Mouse (Mus musculus): ENCODE measurements around the gene S1pr2. TPM values are rescaled to one million over a fixed set of nuclear protein-coding genes. Genes with fewer than 3 reads are reported as not detected.

Gene S1pr2
- polyA plus RNA-seq, 1 experiment, result 6.0 TPM

DNA sequence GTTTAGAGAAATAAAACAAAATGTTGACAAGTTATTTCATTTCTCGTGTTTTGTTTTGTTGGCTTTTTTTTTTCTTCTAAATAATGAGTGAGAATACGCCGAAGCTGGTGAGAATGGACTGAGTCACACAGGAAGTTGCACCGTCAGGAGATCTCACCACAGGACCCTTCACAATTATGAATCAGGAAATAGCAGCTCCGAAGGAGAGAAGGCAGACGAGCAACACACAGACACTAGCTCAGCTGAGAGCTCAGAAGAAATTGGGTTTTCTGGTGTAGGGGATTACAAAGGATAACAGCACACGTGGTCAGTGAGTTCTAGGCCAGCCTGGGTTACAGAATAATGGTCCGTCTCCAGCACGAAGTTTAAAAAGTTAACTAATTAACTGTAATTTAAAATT lies 15.0 kb downstream of the S1pr2 start:
- no peak for DNase-seq (ENCODE audit: low read depth)
- TF ChIP-seq POLR2A (IDR thresholded peaks at IDR 0.05; ENCODE audit: borderline replicate concordance, extremely low read depth, insufficient read depth, insufficient read length, poor library complexity, severe bottlenecking), result no peak
- TF ChIP-seq CTCF (IDR thresholded peaks at IDR 0.05; ENCODE audit: borderline replicate concordance, extremely low read depth, insufficient read depth, insufficient read length), result no peak

DNA sequence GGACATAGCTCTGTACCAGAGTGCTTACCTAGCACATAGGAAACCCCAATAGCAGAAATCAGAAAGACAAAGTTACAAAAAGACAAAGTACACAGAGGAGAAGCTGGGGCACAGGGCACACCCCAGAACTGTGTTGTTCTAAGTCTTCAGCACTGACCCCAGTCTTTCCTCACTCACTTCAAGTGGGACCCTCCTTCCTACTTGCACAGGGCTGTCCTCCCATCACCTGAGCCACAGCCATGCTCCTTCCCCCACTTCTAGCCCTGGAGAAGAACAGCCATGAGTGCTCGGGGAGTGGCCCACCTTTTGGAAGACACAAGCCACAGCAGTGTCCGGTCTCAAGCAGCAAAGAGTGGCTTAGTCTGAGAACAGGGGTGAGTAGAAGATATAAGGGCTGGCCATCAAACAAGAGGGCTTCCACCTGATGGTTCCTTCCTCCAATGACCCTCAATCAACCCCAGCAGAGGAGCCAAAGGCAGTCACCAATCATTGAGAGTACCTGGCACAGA lies 17.1 kb downstream of the S1pr2 start, which contains the start of gene Dnmt1:
TSS of gene Dnmt1 (minus strand) at position 459 of the 509 bp plus-strand sequence.
- TF ChIP-seq POLR2A (IDR thresholded peaks at IDR 0.05; ENCODE audit: borderline replicate concordance, extremely low read depth, insufficient read depth, insufficient read length, poor library complexity, severe bottlenecking) (no peak), CTCF (IDR thresholded peaks at IDR 0.05; ENCODE audit: borderline replicate concordance, extremely low read depth, insufficient read depth, insufficient read length) (no peak)
- DNase-seq (ENCODE audit: low read depth), result no peak

DNA sequence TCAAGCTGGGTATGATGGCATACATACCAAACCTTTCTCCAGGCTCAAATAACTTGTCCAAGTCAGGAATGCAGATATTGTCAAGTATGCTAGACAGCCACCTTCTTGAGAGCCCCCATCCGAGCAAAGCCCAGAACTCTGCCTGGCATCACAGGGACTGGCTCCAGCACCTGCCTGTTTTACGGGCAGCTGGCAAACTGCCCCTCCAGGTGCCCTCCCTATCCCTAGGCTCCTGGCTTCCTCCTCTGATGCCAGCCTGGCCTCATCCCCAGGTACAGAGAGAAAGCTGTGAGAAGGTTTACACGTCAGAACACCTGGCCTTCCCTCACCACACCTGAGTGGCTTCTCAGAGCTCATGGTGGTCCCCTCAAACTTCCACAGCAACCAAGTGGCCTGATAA lies 19.6 kb downstream of the S1pr2 start:
- no peak for TF ChIP-seq POLR2A (IDR thresholded peaks at IDR 0.05; ENCODE audit: borderline replicate concordance, extremely low read depth, insufficient read depth, insufficient read length, poor library complexity, severe bottlenecking)
- no peak for TF ChIP-seq CTCF (IDR thresholded peaks at IDR 0.05; ENCODE audit: borderline replicate concordance, extremely low read depth, insufficient read depth, insufficient read length)
- DNase-seq (ENCODE audit: low read depth), result no peak

DNA sequence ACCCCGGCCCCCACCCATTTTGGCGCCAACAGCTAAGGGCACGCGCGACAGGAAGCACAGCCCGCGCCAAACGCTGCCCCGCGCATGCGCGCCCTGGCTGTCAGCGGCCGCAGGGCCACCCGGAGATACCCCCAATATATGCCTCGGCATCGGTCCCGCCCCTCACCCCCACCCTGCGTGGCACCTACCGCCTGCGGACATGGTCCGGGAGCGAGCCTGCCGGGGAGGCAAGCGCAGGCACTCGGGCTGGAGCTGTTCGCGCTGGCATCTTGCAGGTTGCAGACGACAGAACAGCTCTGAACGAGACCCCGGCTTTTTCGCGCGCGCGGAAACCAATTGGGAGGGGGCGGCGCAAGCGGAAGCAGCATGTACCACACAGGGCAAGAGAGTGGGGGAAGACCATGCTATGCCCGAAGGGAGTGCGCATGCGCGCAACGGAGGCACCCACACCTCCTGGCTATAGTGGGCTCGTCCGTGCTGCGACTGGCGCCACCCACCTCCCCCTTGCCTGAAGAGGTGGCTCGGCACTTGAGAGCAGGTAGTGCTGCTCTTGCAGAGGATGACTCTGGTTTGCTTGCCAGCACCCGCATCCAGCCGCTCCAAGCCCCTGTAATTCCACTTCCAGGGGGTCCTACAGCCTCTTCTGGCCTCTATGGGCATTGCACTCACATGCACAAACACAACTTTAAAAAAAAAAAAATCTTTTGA lies 23.9 kb downstream of the S1pr2 start:
- no peak for TF ChIP-seq POLR2A (IDR thresholded peaks at IDR 0.05; ENCODE audit: borderline replicate concordance, extremely low read depth, insufficient read depth, insufficient read length, poor library complexity, severe bottlenecking)
- TF ChIP-seq CTCF (IDR thresholded peaks at IDR 0.05; ENCODE audit: borderline replicate concordance, extremely low read depth, insufficient read depth, insufficient read length), result peak; percentile 55
- peak; percentile 99 for DNase-seq (ENCODE audit: low read depth)

DNA sequence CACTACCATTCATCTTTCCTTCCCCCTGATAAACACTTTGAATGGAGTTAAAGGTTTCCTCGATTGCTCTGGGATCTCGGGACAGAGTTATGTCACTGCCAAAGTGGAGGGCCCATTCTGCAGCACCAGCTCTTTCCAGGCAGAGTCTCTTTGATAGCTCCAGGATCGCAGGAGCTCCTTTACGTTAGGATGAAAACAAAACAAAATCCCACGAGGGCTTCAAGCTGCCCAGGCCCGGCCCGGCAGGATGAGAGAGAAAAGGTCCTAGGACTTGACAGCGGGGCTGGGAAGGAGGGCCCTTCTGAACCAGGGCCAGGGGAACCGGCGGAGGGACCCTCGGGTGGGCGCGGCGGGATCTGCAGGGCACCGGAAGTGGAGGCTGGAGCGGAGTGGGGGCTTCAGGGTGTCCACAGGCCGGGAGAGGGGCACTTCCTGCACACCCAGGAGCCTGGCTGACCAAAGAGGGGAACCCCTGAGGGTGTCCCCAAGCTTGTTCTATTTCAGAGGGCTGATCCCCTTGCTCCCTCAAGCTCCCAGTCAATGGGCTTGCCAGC lies 24.5 kb downstream of the S1pr2 start:
- no peak for TF ChIP-seq POLR2A (IDR thresholded peaks at IDR 0.05; ENCODE audit: borderline replicate concordance, extremely low read depth, insufficient read depth, insufficient read length, poor library complexity, severe bottlenecking)
- TF ChIP-seq CTCF (IDR thresholded peaks at IDR 0.05; ENCODE audit: borderline replicate concordance, extremely low read depth, insufficient read depth, insufficient read length), result no peak
- DNase-seq (ENCODE audit: low read depth), result no peak

DNA sequence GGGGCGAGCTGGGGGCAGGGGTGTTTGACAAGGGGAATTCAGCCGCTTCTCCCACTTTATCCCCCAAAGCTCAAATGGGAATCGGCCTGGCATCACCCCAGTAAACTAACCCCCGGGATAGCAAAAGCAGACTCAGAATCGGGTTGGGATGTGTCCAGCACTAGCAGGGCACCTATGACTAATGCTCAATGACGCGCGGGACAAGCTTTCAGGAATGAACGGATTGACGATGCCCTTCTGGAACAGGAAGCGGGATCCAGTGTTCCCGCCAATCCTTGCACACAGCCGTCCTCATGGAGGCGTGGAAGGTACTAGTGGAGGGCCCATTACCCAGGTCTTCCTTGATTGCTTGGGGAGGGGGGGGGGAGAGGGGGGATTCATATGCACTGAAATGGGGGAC lies 25.1 kb downstream of the S1pr2 start:
- TF ChIP-seq CTCF (IDR thresholded peaks at IDR 0.05; ENCODE audit: borderline replicate concordance, extremely low read depth, insufficient read depth, insufficient read length), result no peak
- no peak for TF ChIP-seq POLR2A (IDR thresholded peaks at IDR 0.05; ENCODE audit: borderline replicate concordance, extremely low read depth, insufficient read depth, insufficient read length, poor library complexity, severe bottlenecking)
- peak; percentile 28 for DNase-seq (ENCODE audit: low read depth)

DNA sequence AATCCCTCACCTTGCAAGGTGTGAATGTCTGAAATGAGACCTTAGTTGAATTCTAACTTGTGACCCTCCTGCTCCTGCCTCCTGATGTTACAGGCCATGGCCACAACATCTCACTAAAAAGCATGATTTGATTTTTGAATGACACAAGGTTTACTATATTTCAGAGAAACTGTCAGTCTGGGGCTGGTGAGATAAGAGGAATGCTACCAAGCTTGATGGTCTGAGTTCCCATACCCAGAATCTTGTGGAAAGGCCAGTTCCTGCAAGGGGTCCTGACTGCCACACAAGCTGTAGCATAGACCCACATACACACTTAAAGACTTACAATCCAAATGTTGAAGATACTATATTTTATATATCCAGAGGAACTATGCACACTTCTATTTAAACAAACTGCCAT lies 26.2 kb downstream of the S1pr2 start:
- no peak for TF ChIP-seq CTCF (IDR thresholded peaks at IDR 0.05; ENCODE audit: borderline replicate concordance, extremely low read depth, insufficient read depth, insufficient read length)
- no peak for TF ChIP-seq POLR2A (IDR thresholded peaks at IDR 0.05; ENCODE audit: borderline replicate concordance, extremely low read depth, insufficient read depth, insufficient read length, poor library complexity, severe bottlenecking)
- no peak for DNase-seq (ENCODE audit: low read depth)

DNA sequence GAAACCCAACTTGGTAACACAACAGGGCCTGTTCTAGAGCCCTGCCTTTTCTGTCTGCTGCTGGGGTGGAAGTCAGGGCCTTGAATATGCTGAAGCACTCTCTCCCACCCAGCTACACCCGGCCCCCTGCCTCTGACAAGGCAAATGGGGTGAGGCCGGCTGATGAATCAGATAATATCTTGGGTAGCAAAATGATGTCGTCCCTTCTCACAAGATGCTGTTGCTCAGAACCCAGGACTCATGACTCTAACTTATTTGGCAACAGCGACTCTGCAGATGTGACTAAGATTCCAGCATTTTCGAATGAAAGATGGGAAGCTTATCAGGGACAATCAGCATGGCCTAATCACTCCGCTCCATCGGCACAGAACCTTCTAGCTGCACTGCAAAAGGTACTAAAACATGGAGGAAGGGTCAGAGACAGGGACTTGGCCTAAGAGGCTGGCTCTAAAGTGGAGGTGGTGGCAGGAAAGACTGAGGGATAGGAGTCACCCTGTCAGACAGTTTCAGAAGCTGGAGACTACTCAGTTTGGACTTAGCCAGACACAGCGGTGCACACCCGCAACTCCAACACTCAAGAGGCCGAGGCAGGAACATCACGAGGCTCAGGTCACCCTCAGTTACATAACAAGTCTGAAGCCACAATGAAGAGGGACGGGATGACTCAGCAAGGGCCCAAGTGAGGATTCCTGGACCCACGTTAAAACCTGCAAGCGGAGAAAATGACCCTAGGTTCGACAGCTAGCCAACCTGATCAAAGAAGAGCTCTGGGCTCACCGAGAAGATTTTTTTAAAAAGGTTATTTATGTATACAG lies 30.3 kb downstream of the S1pr2 start:
- no peak for DNase-seq (ENCODE audit: low read depth)
- TF ChIP-seq POLR2A (IDR thresholded peaks at IDR 0.05; ENCODE audit: borderline replicate concordance, extremely low read depth, insufficient read depth, insufficient read length, poor library complexity, severe bottlenecking) (no peak), CTCF (IDR thresholded peaks at IDR 0.05; ENCODE audit: borderline replicate concordance, extremely low read depth, insufficient read depth, insufficient read length) (no peak)

DNA sequence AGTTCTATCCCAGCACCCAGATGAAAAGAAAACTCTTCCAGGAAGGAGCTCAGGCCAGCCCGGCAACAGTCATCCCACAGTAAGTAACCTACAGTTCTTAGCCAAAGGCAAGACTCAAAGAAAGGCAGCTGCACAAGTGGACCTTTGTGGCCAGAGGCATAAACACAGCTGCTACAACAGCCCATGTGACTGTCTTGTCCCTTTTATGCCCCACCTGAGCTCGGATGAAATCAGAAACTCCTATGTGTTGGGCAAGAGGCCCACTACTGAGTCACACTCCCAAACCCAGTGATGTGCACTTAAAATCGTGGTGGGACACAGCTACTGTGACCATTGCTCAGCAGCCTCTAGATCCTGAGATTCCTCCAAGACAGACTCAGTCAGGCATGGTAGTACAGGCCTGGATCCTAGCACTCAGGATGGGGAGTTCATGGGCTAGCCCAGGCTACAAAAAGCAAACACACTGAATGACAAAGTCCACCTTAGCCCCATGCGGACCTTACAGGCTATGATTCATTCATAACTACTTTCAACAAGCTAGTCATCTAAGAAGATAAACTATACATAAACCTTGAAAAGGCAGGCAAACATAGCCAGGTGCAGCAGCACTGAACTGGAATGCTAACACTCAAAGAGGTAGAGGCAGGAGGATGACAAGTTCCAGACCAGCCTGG lies 31.7 kb downstream of the S1pr2 start:
- TF ChIP-seq CTCF (IDR thresholded peaks at IDR 0.05; ENCODE audit: borderline replicate concordance, extremely low read depth, insufficient read depth, insufficient read length) (no peak), POLR2A (IDR thresholded peaks at IDR 0.05; ENCODE audit: borderline replicate concordance, extremely low read depth, insufficient read depth, insufficient read length, poor library complexity, severe bottlenecking) (no peak)
- peak; percentile 0 for DNase-seq (ENCODE audit: low read depth)

DNA sequence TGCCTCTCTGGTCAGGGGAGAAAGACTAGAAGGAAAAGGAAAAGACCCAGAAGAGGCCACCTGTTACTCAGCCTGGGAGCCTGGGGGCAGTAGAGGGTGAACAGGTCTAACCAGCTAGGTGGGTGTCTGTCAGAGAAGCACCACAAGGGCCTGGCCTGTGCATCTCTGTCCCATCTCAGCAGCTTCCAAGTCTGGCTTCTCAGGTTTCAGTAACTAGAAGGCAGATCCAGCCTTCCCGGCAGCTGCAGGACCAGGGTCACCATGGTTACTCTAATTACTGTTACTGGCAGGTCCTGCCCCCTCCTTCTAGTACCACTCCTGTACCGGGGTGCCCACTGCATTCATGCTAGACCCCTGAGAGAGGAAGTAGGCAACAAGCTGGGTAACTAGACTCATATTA lies 32.7 kb downstream of the S1pr2 start:
- no peak for TF ChIP-seq POLR2A (IDR thresholded peaks at IDR 0.05; ENCODE audit: borderline replicate concordance, extremely low read depth, insufficient read depth, insufficient read length, poor library complexity, severe bottlenecking)
- TF ChIP-seq CTCF (IDR thresholded peaks at IDR 0.05; ENCODE audit: borderline replicate concordance, extremely low read depth, insufficient read depth, insufficient read length), result no peak
- DNase-seq (ENCODE audit: low read depth), result peak; percentile 35

DNA sequence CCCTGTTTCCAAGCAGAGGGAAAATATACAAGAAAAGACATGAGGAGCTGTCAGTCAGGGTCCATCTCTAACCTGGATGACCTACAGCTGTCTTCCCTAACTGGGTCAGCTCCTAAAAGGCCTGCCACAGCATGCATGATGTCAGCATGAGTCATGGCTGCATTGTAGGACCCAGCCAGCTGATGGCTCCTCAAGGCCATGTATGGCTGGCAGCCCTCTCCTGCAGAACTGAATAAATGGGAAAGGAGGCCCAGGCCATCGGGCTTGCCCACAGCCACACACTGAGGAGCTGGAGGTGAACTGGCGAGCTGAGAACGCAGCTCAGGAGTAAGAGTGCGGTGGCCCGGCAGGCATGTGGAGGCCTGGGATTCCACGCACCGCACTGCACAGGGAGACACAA lies 33.2 kb downstream of the S1pr2 start:
- DNase-seq (ENCODE audit: low read depth), result no peak
- TF ChIP-seq POLR2A (IDR thresholded peaks at IDR 0.05; ENCODE audit: borderline replicate concordance, extremely low read depth, insufficient read depth, insufficient read length, poor library complexity, severe bottlenecking) (no peak), CTCF (IDR thresholded peaks at IDR 0.05; ENCODE audit: borderline replicate concordance, extremely low read depth, insufficient read depth, insufficient read length) (no peak)
